Mouse (Mus musculus) lung, postnatal 36 days (tissue): ENCODE data around the gene Psmb7.

Experiments
- DNase-seq: peaks from one replicate; pipeline ENCODE4 v3.0.0; 2022; ENCODE audit warnings: mixed read lengths

The Psmb7 gene

GRCm38 (mm10) chr2:38586733-38587132 lies 57.2 kb downstream of the Psmb7 start:
- no peak for DNase-seq

GRCm38 (mm10) chr2:38585379-38585736 lies 58.5 kb downstream of the Psmb7 start:
- DNase-seq, result no peak

GRCm38 (mm10) chr2:38584514-38585378 lies 59.1 kb downstream of the Psmb7 start:
- no peak for DNase-seq

GRCm38 (mm10) chr2:38583982-38584381 lies 59.9 kb downstream of the Psmb7 start:
- no peak for DNase-seq

- no peak for DNase-seq
Measured at GRCm38 (mm10) chr2:38579528-38579927, 64.4 kb downstream of the Psmb7 start.

GRCm38 (mm10) chr2:38578602-38579521 lies 65.0 kb downstream of the Psmb7 start:
- DNase-seq, result peak; percentile 60

- DNase-seq, result no peak
Measured at GRCm38 (mm10) chr2:38574697-38575096, 69.2 kb downstream of the Psmb7 start.

GRCm38 (mm10) chr2:38571971-38572601 lies 71.8 kb downstream of the Psmb7 start:
- no peak for DNase-seq

GRCm38 (mm10) chr2:38562596-38562995 lies 81.3 kb downstream of the Psmb7 start:
- DNase-seq, result no peak

GRCm38 (mm10) chr2:38560296-38561227 lies 83.3 kb downstream of the Psmb7 start:
- DNase-seq, result no peak

- no peak for DNase-seq
Measured at GRCm38 (mm10) chr2:38556721-38557120, 87.2 kb downstream of the Psmb7 start.

- DNase-seq, result peak; percentile 42
Measured at GRCm38 (mm10) chr2:38555659-38556058, 88.2 kb downstream of the Psmb7 start.

- no peak for DNase-seq
Measured at GRCm38 (mm10) chr2:38554226-38554995, 89.5 kb downstream of the Psmb7 start.

GRCm38 (mm10) chr2:38552004-38552443 lies 91.9 kb downstream of the Psmb7 start:
- no peak for DNase-seq

GRCm38 (mm10) chr2:38547793-38548517 lies 95.9 kb downstream of the Psmb7 start:
- DNase-seq, result no peak

GRCm38 (mm10) chr2:38546748-38547147 lies 97.1 kb downstream of the Psmb7 start:
- DNase-seq, result no peak

- DNase-seq, result peak; percentile 79
Measured at GRCm38 (mm10) chr2:38546222-38546621, 97.7 kb downstream of the Psmb7 start.

GRCm38 (mm10) chr2:38545706-38546105 lies 98.2 kb downstream of the Psmb7 start:
- no peak for DNase-seq

- no peak for DNase-seq
Measured at GRCm38 (mm10) chr2:38544982-38545381, 98.9 kb downstream of the Psmb7 start.

- DNase-seq, result no peak
Measured at GRCm38 (mm10) chr2:38544341-38544740, 99.5 kb downstream of the Psmb7 start.
